Mouse (Mus musculus) embryonic facial prominence, embryonic 11.5 days (tissue): Measurements from ENCODE around the gene Strip2. TPM values are rescaled to one million over a fixed set of nuclear protein-coding genes. Genes with fewer than 3 reads are reported as not detected.

Experiments used
- ATAC-seq: fragments of 200-750 bp; cut with Nextera tagmentation; replicated peaks from 2 replicates; pipeline ENCODE4 v1.8.0; 2017; ENCODE audit warnings: low read depth; ENCODE audit not compliant: insufficient number of reproducible peaks, low FRiP score, low TSS enrichment
- DNase-seq: peaks from one replicate; pipeline ENCODE4 v3.0.0-alpha.2; 2015; ENCODE audit warnings: low spot score
- H3K27ac ChIP-seq: fragments of 300-500 bp; sonication (generic); replicated peaks from 2 replicates; pipeline ENCODE4 v1.5.1; 2014; ENCODE audit warnings: mild to moderate bottlenecking, low read depth, low read length, control low read depth
- H3K27me3 ChIP-seq: fragments of 300-500 bp; sonication (generic); 2 replicates; pipeline ENCODE4 v1.6.1; 2014; ENCODE audit warnings: mild to moderate bottlenecking, low read length, moderate library complexity, mixed read lengths; ENCODE audit not compliant: control insufficient read depth, insufficient read depth
- H3K36me3 ChIP-seq: fragments of 300-500 bp; sonication (generic); replicated peaks from 2 replicates; pipeline ENCODE4 v1.6.1; 2014; ENCODE audit warnings: low read depth, mild to moderate bottlenecking, low read length, moderate library complexity, mixed read lengths; ENCODE audit not compliant: control insufficient read depth, insufficient read depth
- H3K4me1 ChIP-seq: fragments of 300-500 bp; sonication (generic); 2 replicates; pipeline ENCODE4 v1.6.1; 2014; ENCODE audit warnings: low read length, mixed read lengths; ENCODE audit not compliant: control insufficient read depth, insufficient read depth
- H3K4me2 ChIP-seq: fragments of 300-500 bp; sonication (generic); 2 replicates; pipeline ENCODE4 v1.6.1; 2014; ENCODE audit warnings: low read depth, mild to moderate bottlenecking, control low read depth, low read length, moderate library complexity
- H3K4me3 ChIP-seq: fragments of 300-500 bp; sonication (generic); 2 replicates; pipeline ENCODE4 v1.5.1; 2014; ENCODE audit warnings: low read depth, low read length, control low read depth
- H3K9ac ChIP-seq: fragments of 300-500 bp; sonication (generic); replicated peaks from 2 replicates; pipeline ENCODE4 v1.6.1; 2014; ENCODE audit warnings: mild to moderate bottlenecking, control low read depth, low read length
- H3K9me3 ChIP-seq: fragments of 300-500 bp; sonication (generic); replicated peaks from 2 replicates; pipeline ENCODE4 v1.6.1; 2016; ENCODE audit warnings: mild to moderate bottlenecking, low read length, inconsistent platforms, mixed read lengths; ENCODE audit not compliant: control insufficient read depth
- whole genome bisulfite sequencing: fragments of 180-500 bp; shearing (Covaris S2); extraction: QIAGEN DNeasy Blood & Tissue Kit; methylation state at CpG from one replicate; pipeline ENCODE4 v1.1.7; 2014; 5-methylcytosine and 5-hydroxymethylcytosine counted together
- microRNA-seq: library from miRNA; unstranded; fragments of <30 nt; microRNA quantifications from one replicate; pipeline ENCODE4, GENCODE M21; 2016; ENCODE audit warnings: borderline number of aligned reads
- polyA plus RNA-seq: library from polyadenylated mRNA; unstranded; fragments of >200 nt; fragmentation: Nextera tagmentation; extraction: Ambion mirVana; gene quantifications from 2 replicates; pipeline ENCODE4 v1.2.1, GENCODE M21; 2014

The Strip2 gene
- polyA plus RNA-seq, 1 experiment from 2014 or later, result 1.0 TPM

GRCm38 (mm10) chr6:30009204-30009603, 92.4 kb downstream of the Strip2 start:
- H3K4me1 ChIP-seq, result no peaks in the 10 kb centered on the region
- no peaks in the 10 kb centered on the region for H3K36me3 ChIP-seq
- H3K9me3 ChIP-seq, result no peaks in the 10 kb centered on the region
- H3K4me2 ChIP-seq, result no peak overlapping the region
- DNase-seq (no peak), ATAC-seq (no peak)
- 81% methylated on average over 7 of the region's 7 CpGs for WGBS
- no peak overlapping the region for H3K4me3 ChIP-seq
- H3K9ac ChIP-seq, result no peak overlapping the region
- no peak overlapping the region for H3K27ac ChIP-seq
- no peaks in the 10 kb centered on the region for H3K27me3 ChIP-seq

Small RNA genes within 50 kb of the gene (microRNA-seq; reads per million reads assigned to microRNA genes)
- gene Gm23049, result not detected

Other genes with a start within 250 kb of the Strip2 start
- gene Tspan33, start 222.8 kb upstream of the Strip2 start, polyA plus RNA-seq, result 3.4 and 3.5 TPM in 2 replicates
- 47.2 and 49.4 TPM in 2 replicates for gene Smo, start 181.5 kb upstream of the Strip2 start, polyA plus RNA-seq
- 12.2 and 15.1 TPM in 2 replicates for gene Ahcyl2, start 149.0 kb upstream of the Strip2 start, polyA plus RNA-seq
- gene Nrf1, start 131.0 kb downstream of the Strip2 start, polyA plus RNA-seq, result 76.0 and 80.1 TPM in 2 replicates